Mouse (Mus musculus) kidney, adult 8-10 months (tissue): Measurements from ENCODE around the gene Wdfy3.

ENCODE experiments used
- DNase-seq, 2 experiments: peaks; one replicate each; pipeline ENCODE4 v3.0.0; 2022

The Wdfy3 gene

GRCm38 (mm10) chr5:102054511-102055093 is 15.1 kb downstream of the Wdfy3 start:
- peak; percentile 65 to 69 for DNase-seq

GRCm38 (mm10) chr5:102052906-102053305 is 16.8 kb downstream of the Wdfy3 start:
- peak; percentile 90 to 91 for DNase-seq

GRCm38 (mm10) chr5:102052465-102052864 is 17.3 kb downstream of the Wdfy3 start:
- no peak for DNase-seq

GRCm38 (mm10) chr5:102050677-102051076 is 19.0 kb downstream of the Wdfy3 start:
- no peak for DNase-seq

GRCm38 (mm10) chr5:102048416-102048815 is 21.3 kb downstream of the Wdfy3 start:
- no peak for DNase-seq

- DNase-seq = no peak
Observed at GRCm38 (mm10) chr5:102046617-102047116, 23.1 kb downstream of the Wdfy3 start.

GRCm38 (mm10) chr5:102045636-102046616 is 23.8 kb downstream of the Wdfy3 start:
- peak; percentile 40 to 56 for DNase-seq

- DNase-seq = no peak
Observed at GRCm38 (mm10) chr5:102045177-102045576, 24.5 kb downstream of the Wdfy3 start.

GRCm38 (mm10) chr5:102033281-102033680 is 36.4 kb downstream of the Wdfy3 start:
- no peak for DNase-seq

GRCm38 (mm10) chr5:102032594-102033240 is 37.0 kb downstream of the Wdfy3 start:
- DNase-seq = no peak

- no peak for DNase-seq
Observed at GRCm38 (mm10) chr5:102032191-102032590, 37.5 kb downstream of the Wdfy3 start.

GRCm38 (mm10) chr5:102023376-102023775 is 46.3 kb downstream of the Wdfy3 start:
- no peak for DNase-seq

GRCm38 (mm10) chr5:102022018-102022898 is 47.5 kb downstream of the Wdfy3 start:
- peak; percentile 54 to 73 for DNase-seq

GRCm38 (mm10) chr5:102014235-102014634 is 55.5 kb downstream of the Wdfy3 start:
- peak in 1 of 2 experiments; percentile 32 for DNase-seq

GRCm38 (mm10) chr5:102013781-102014180 is 55.9 kb downstream of the Wdfy3 start:
- DNase-seq = peak; percentile 26 to 48

- no peak for DNase-seq
Observed at GRCm38 (mm10) chr5:102010961-102011360, 58.8 kb downstream of the Wdfy3 start.

GRCm38 (mm10) chr5:102009606-102010005 is 60.1 kb downstream of the Wdfy3 start:
- DNase-seq = no peak

GRCm38 (mm10) chr5:102008712-102009111 is 61.0 kb downstream of the Wdfy3 start:
- no peak for DNase-seq

GRCm38 (mm10) chr5:102006218-102006941 is 63.3 kb downstream of the Wdfy3 start:
- DNase-seq = no peak

GRCm38 (mm10) chr5:102003371-102003770 is 66.3 kb downstream of the Wdfy3 start:
- DNase-seq = no peak

- DNase-seq = no peak
Observed at GRCm38 (mm10) chr5:102001026-102001425, 68.7 kb downstream of the Wdfy3 start.
